ENCODE assay signal across 30 mouse cellular contexts in the genomic region with DNA sequence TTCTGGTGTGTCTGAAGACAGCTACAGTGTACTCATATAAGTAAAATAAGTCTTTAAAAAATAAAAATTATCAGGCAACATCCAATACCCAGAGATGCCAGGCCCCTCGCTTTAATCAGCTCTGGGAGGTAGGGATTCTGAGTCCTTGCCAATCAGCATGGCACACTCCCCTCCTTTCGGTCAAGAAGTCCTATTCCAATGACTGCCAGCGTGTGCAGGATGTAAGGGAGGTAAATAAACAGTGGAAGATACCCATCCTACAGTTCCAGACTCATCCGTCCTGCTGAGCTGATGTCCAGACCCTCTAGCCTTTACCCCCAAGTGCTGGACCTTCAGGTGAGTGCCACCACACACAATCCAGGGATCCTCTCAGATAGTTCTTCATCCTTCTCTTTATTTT. TPM values are rescaled to one million over a fixed set of nuclear protein-coding genes. Genes with fewer than 3 reads are reported as not detected.
DNase-seq lines count a peak whose midpoint lies in the region; ATAC-seq and TF ChIP-seq lines count a peak whose summit lies in the region.
"Had no signal": no experiment of that assay in that cellular context is flagged by ENCODE, and none has a peak within 500 bp of the region (broad histone marks: within the 10 kb centered on the region; RNA-seq: fewer than 3 reads in every experiment).

No protein-coding gene starts in this region.

- no peak overlapping the region for H3K9ac ChIP-seq in heart, embryonic 12.5 days
- no peak overlapping the region; the same call in 1 of the 2 replicates for H3K9ac ChIP-seq in heart, adult 2 months (ENCODE audit: low read depth, low read length)
- no peak overlapping the region for H3K9ac ChIP-seq in hindbrain, embryonic 16.5 days (ENCODE audit: low read depth, low read length)
- H3K9ac ChIP-seq in hindbrain, embryonic 13.5 days = no peak overlapping the region
- no peak overlapping the region for H3K9ac ChIP-seq in neural tube, embryonic 15.5 days (replicated peaks)
- no peak overlapping the region for H3K9ac ChIP-seq in forebrain, embryonic 16.5 days (replicated peaks; ENCODE audit: low read depth, low read length)
- H3K9ac ChIP-seq: embryonic facial prominence, embryonic 15.5 days; hindbrain, embryonic 14.5 days; midbrain, embryonic 12.5 days had no signal

- TF ChIP-seq POLR2A in heart, adult 2 months (IDR thresholded peaks at IDR 0.05; ENCODE audit: insufficient read depth, low read depth, low read length) = no peak

- peaks cover 26% of the 10 kb centered on the region for H3K4me1 ChIP-seq in heart, embryonic 12.5 days (replicated peaks)
- peaks cover 11% of the 10 kb centered on the region for H3K4me1 ChIP-seq in heart, adult 2 months (ENCODE audit: control insufficient read depth, insufficient read depth, low read length)
- peaks cover 12% of the 10 kb centered on the region for H3K4me1 ChIP-seq in hindbrain, embryonic 16.5 days (ENCODE audit: control insufficient read depth, insufficient read depth, low read depth, low read length)
- H3K4me1 ChIP-seq in hindbrain, embryonic 13.5 days (replicated peaks) = peaks cover 26% of the 10 kb centered on the region
- H3K4me1 ChIP-seq in neural tube, embryonic 15.5 days = peaks cover 23% of the 10 kb centered on the region
- peaks cover 17% of the 10 kb centered on the region for H3K4me1 ChIP-seq in forebrain, embryonic 16.5 days (replicated peaks; ENCODE audit: control insufficient read depth, insufficient read depth, low read length)

- H3K27ac ChIP-seq in heart, embryonic 12.5 days (ENCODE audit: poor library complexity, severe bottlenecking) = peak overlapping the region; percentile 100
- H3K27ac ChIP-seq in heart, adult 2 months = no peak overlapping the region
- peak overlapping the region; percentile 23; the same call in 1 of the 2 replicates for H3K27ac ChIP-seq in hindbrain, embryonic 16.5 days (ENCODE audit: low read depth, low read length)
- H3K27ac ChIP-seq in hindbrain, embryonic 13.5 days = no peak overlapping the region; the same call in 1 of the 2 replicates
- H3K27ac ChIP-seq in neural tube, embryonic 15.5 days (replicated peaks) = 0 out of 2 replicates have a peak overlapping the region, but pooled peaks have one; percentile 39
- no peak overlapping the region for H3K27ac ChIP-seq in forebrain, embryonic 16.5 days (ENCODE audit: low read length)
- H3K27ac ChIP-seq: embryonic facial prominence, embryonic 15.5 days; hindbrain, embryonic 14.5 days; midbrain, embryonic 12.5 days had no signal

- peaks cover 20% of the 10 kb centered on the region for H3K36me3 ChIP-seq in heart, embryonic 12.5 days
- peaks cover 4% of the 10 kb centered on the region for H3K36me3 ChIP-seq in heart, adult 2 months (ENCODE audit: control insufficient read depth, insufficient read depth, low read length)
- H3K36me3 ChIP-seq in hindbrain, embryonic 16.5 days (ENCODE audit: control insufficient read depth, insufficient read depth, low read length) = no peaks in the 10 kb centered on the region
- H3K36me3 ChIP-seq in hindbrain, embryonic 13.5 days = no peaks in the 10 kb centered on the region; the same call in 1 of the 2 replicates
- H3K36me3 ChIP-seq in neural tube, embryonic 15.5 days = no peaks in the 10 kb centered on the region
- H3K36me3 ChIP-seq in forebrain, embryonic 16.5 days (ENCODE audit: control insufficient read depth, insufficient read depth) = no peaks in the 10 kb centered on the region
- H3K36me3 ChIP-seq: midbrain, embryonic 12.5 days had no signal

- H3K79me2 ChIP-seq in heart, adult 2 months (replicated peaks; ENCODE audit: control insufficient read depth, insufficient read depth, low read length) = no peaks in the 10 kb centered on the region

- TF ChIP-seq EP300 in heart, adult 2 months (IDR thresholded peaks at IDR 0.05; ENCODE audit: insufficient read depth, low read depth, low read length) = no peak

- ATAC-seq in heart, embryonic 12.5 days (ENCODE audit: insufficient number of reproducible peaks, low FRiP score) = no peak
- no peak for ATAC-seq in hindbrain, embryonic 16.5 days
- ATAC-seq in hindbrain, embryonic 13.5 days (ENCODE audit: low FRiP score) = no peak
- no peak for ATAC-seq in neural tube, embryonic 15.5 days (ENCODE audit: low FRiP score)
- ATAC-seq in forebrain, embryonic 16.5 days = no peak
- ATAC-seq: forebrain, embryonic 14.5 days; intestine, embryonic 16.5 days; Patski had no signal

- H3K27me3 ChIP-seq in heart, embryonic 12.5 days (replicated peaks) = no peaks in the 10 kb centered on the region
- H3K27me3 ChIP-seq in heart, adult 2 months (ENCODE audit: control insufficient read depth, insufficient read depth, low read length) = no peaks in the 10 kb centered on the region
- no peaks in the 10 kb centered on the region for H3K27me3 ChIP-seq in hindbrain, embryonic 16.5 days (replicated peaks; ENCODE audit: control insufficient read depth, insufficient read depth, low read length)
- H3K27me3 ChIP-seq in hindbrain, embryonic 13.5 days = no peaks in the 10 kb centered on the region
- no peaks in the 10 kb centered on the region for H3K27me3 ChIP-seq in neural tube, embryonic 15.5 days (replicated peaks)
- no peaks in the 10 kb centered on the region for H3K27me3 ChIP-seq in forebrain, embryonic 16.5 days (replicated peaks; ENCODE audit: control insufficient read depth, insufficient read depth, low read length)
- H3K27me3 ChIP-seq: embryonic facial prominence, embryonic 15.5 days; midbrain, embryonic 12.5 days; Patski had no signal

- peaks cover 19% of the 10 kb centered on the region for H3K9me3 ChIP-seq in heart, embryonic 12.5 days (replicated peaks)
- no peaks in the 10 kb centered on the region for H3K9me3 ChIP-seq in hindbrain, embryonic 16.5 days (ENCODE audit: control insufficient read depth, low read length)
- no peaks in the 10 kb centered on the region for H3K9me3 ChIP-seq in hindbrain, embryonic 13.5 days
- H3K9me3 ChIP-seq in neural tube, embryonic 15.5 days (replicated peaks) = 0 out of 2 replicates have a peak, but pooled peaks cover 4% of the 10 kb centered on the region
- H3K9me3 ChIP-seq in forebrain, embryonic 16.5 days (ENCODE audit: control insufficient read depth, low read length) = no peaks in the 10 kb centered on the region

- no peak overlapping the region for H3K4me3 ChIP-seq in heart, embryonic 12.5 days
- no peak overlapping the region for H3K4me3 ChIP-seq in heart, adult 2 months
- H3K4me3 ChIP-seq in hindbrain, embryonic 16.5 days (ENCODE audit: low read length) = no peak overlapping the region
- H3K4me3 ChIP-seq in hindbrain, embryonic 13.5 days = no peak overlapping the region
- no peak overlapping the region for H3K4me3 ChIP-seq in neural tube, embryonic 15.5 days (replicated peaks)
- no peak overlapping the region for H3K4me3 ChIP-seq in forebrain, embryonic 16.5 days (replicated peaks; ENCODE audit: low read length)
- H3K4me3 ChIP-seq: embryonic facial prominence, embryonic 15.5 days; midbrain, embryonic 12.5 days had no signal

- DNase-seq in heart, adult 2 months = no peak
- no peak for DNase-seq in neural tube, embryonic 10.5 days (ENCODE audit: extremely low spot score, low spot score)
- DNase-seq: adrenal gland, postnatal 36 days; kidney, adult 9 months; kidney, postnatal 14 days; lung, adult 18-20 months; lung, postnatal 14 days had no signal

- no peak for TF ChIP-seq CTCF in heart, adult 2 months (IDR thresholded peaks at IDR 0.05)

- intact Hi-C loops in heart, adult 2 months (cut with DNase I) = loop anchor here (5.0 kb wide), 2 partner anchors 98 to 188 kb away; partner anchors contain the start of gene Dip2b

- no peak overlapping the region for H3K4me2 ChIP-seq in heart, embryonic 12.5 days
- H3K4me2 ChIP-seq in hindbrain, embryonic 16.5 days (ENCODE audit: low read length) = no peak overlapping the region
- no peak overlapping the region for H3K4me2 ChIP-seq in hindbrain, embryonic 13.5 days
- no peak overlapping the region for H3K4me2 ChIP-seq in neural tube, embryonic 15.5 days
- no peak overlapping the region for H3K4me2 ChIP-seq in forebrain, embryonic 16.5 days (ENCODE audit: low read length)
- H3K4me2 ChIP-seq: embryonic facial prominence, embryonic 15.5 days; heart, embryonic 11.5 days; hindbrain, embryonic 14.5 days; midbrain, embryonic 12.5 days had no signal

- WGBS in heart, embryonic 12.5 days = 88% methylated on average over 4 of the region's 4 CpGs
- 90% methylated on average over 4 of the region's 4 CpGs for WGBS in heart, adult 2 months
- 94% methylated on average over 4 of the region's 4 CpGs for WGBS in hindbrain, embryonic 16.5 days
- WGBS in hindbrain, embryonic 13.5 days = 95% methylated on average over 4 of the region's 4 CpGs
- WGBS in neural tube, embryonic 15.5 days = 94% methylated on average over 4 of the region's 4 CpGs
- 93% methylated on average over 4 of the region's 4 CpGs for WGBS in forebrain, embryonic 16.5 days

RNA-seq across cellular contexts. Expression of gene Atf1, which starts 2.2 kb away (rescaled TPM):
- polyA plus RNA-seq in heart, embryonic 12.5 days (2016; fragmentation: Nextera tagmentation; extraction: Ambion mirVana) = 35.8 and 38.1 TPM in 2 replicates
- 10 to 100 TPM; 50.7 to 53.9 TPM for total RNA-seq in heart, adult 2 months (2021)
- 54.2 and 59.7 TPM in 2 replicates for polyA plus RNA-seq in heart, adult 2 months (2012; rRNA removed)
- polyA plus RNA-seq in hindbrain, embryonic 16.5 days (2015; fragmentation: Nextera tagmentation; extraction: Ambion mirVana) = 11.8 and 13.1 TPM in 2 replicates
- polyA plus RNA-seq in hindbrain, embryonic 13.5 days (2015; fragmentation: Nextera tagmentation; extraction: Ambion mirVana) = 17.5 and 17.7 TPM in 2 replicates
- polyA plus RNA-seq in neural tube, embryonic 15.5 days (2015; fragmentation: Nextera tagmentation; extraction: Ambion mirVana) = 13.3 and 22.0 TPM in 2 replicates
- 18.9 and 21.4 TPM in 2 replicates for polyA plus RNA-seq in forebrain, embryonic 16.5 days (2015; fragmentation: Nextera tagmentation; extraction: Ambion mirVana)

RNA-seq across cellular contexts. Expression of gene Tmprss12, which starts 55.3 kb away (rescaled TPM):
- polyA plus RNA-seq in heart, embryonic 12.5 days (2016; fragmentation: Nextera tagmentation; extraction: Ambion mirVana) = not detected in 2 replicates
- total RNA-seq in heart, adult 2 months (2021) = not detected
- not detected in 2 replicates for polyA plus RNA-seq in heart, adult 2 months (2012; rRNA removed)
- not detected in 2 replicates for polyA plus RNA-seq in hindbrain, embryonic 16.5 days (2015; fragmentation: Nextera tagmentation; extraction: Ambion mirVana)
- not detected in 2 replicates for polyA plus RNA-seq in hindbrain, embryonic 13.5 days (2015; fragmentation: Nextera tagmentation; extraction: Ambion mirVana)
- not detected in 2 replicates for polyA plus RNA-seq in neural tube, embryonic 15.5 days (2015; fragmentation: Nextera tagmentation; extraction: Ambion mirVana)
- not detected in 2 replicates for polyA plus RNA-seq in forebrain, embryonic 16.5 days (2015; fragmentation: Nextera tagmentation; extraction: Ambion mirVana)
- total RNA-seq: adrenal gland, adult 18-20 months; adrenal gland, postnatal 36 days; common myeloid progenitor, adult 5-6 weeks; gastrocnemius, adult 8-10 months; layer of hippocampus, adult 8-10 months; left cerebral cortex, postnatal 25 days; megakaryocyte, adult 5-6 weeks had no signal
- polyA plus RNA-seq: embryonic facial prominence, embryonic 15.5 days; forebrain, embryonic 14.5 days; gonadal fat pad, adult 2 months; heart, embryonic 11.5 days; hindbrain, embryonic 14.5 days; intestine, embryonic 16.5 days; limb, embryonic 14.5 days; midbrain, embryonic 12.5 days; neural tube, embryonic 11.5 days; Patski; spleen, adult 2 months; urinary bladder, adult 2 months had no signal

Comparison
In these comparisons a context has a peak if more than half of its experiments do, and no peak if none do; other contexts are left out.
1. H3K27ac ChIP-seq: peak in heart, embryonic 12.5 days (single experiment), hindbrain, embryonic 16.5 days (single experiment) and neural tube, embryonic 15.5 days (single experiment); none in heart, adult 2 months (single experiment), hindbrain, embryonic 13.5 days (single experiment) and forebrain, embryonic 16.5 days (single experiment).